Mouse (Mus musculus): Measurements from ENCODE around the gene Gga2. TPM values are rescaled to one million over a fixed set of nuclear protein-coding genes. Genes with fewer than 3 reads are reported as not detected.

The Gga2 gene
- polyA plus RNA-seq (2014; fragmentation: Illumina TruSeq; extraction: RNeasy Lipid Tissue Mini Kit (QIAGEN cat#74804); ENCODE audit: low replicate concordance): 1.4 TPM

DNA sequence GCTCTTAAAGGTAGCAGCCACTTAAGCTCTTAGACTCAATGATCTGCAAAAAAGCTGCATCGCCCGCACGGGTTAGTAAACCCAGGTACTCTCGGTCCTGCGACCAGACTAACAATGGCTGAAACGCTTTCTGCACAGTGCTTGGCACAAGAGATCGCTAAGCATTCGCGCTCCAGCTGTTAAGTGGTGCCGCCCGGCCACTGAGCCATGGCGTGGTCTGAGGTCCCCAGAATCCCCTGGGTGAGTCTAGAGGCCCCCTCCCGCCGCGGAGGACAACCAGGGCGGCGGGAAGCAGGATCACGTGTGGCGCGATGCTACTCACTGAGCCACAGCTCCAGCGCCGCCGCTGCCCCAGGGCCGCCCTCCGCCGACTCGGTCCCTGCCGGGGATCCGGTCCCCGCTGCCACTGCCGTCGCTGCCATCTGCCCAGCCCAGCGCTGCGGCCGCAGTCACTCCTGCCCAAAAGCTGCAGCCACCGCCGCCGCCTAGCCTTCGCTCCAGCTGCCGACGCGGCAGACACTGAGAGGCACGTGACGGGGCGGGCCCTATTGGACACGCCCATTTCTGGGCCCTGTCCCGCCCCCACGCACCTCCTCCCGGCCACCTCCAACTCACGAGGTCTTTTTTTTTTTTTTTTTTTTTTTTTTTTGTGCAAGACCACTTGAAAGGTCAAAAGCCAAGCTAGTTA, at the start of gene Gga2:
Gene Gga2, minus strand, starts transcription at position 556 of the 688 bp plus-strand sequence.

DNA sequence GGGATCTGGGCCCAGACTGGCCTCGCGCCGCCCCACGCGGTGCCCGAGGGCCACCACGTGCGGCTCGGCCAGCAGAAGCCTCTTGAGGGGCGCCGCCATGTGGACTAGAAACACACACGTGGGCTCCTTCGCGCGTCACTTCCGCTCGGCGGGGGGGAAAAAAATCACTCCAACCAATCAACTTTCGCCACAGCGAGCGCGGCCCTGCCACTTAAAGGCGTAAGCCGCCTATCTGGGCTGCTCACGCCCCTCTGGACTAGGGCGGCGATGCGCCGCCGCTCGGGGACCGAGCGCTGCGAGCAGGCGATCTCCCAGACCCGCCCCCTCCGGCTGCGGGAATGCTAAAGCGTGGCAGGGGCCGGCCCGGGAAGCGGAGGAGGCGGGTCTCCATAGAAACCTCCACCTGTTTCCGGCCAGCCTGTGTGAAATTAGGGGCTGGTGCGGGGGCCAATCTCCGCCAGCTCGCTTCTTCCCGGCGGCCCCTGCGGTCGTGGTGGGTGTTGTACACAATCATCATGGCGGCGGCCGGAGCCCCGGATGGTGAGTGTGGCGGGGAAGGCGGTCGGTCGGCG, 46.0 kb upstream of the Gga2 start, which contains the start of the genes Ubfd1 and Ears2:
Gene Ubfd1, plus strand, starts transcription at position 231 of the 572 bp plus-strand sequence.
Gene Ears2, minus strand, starts transcription at position 319 of the 572 bp plus-strand sequence.

DNA sequence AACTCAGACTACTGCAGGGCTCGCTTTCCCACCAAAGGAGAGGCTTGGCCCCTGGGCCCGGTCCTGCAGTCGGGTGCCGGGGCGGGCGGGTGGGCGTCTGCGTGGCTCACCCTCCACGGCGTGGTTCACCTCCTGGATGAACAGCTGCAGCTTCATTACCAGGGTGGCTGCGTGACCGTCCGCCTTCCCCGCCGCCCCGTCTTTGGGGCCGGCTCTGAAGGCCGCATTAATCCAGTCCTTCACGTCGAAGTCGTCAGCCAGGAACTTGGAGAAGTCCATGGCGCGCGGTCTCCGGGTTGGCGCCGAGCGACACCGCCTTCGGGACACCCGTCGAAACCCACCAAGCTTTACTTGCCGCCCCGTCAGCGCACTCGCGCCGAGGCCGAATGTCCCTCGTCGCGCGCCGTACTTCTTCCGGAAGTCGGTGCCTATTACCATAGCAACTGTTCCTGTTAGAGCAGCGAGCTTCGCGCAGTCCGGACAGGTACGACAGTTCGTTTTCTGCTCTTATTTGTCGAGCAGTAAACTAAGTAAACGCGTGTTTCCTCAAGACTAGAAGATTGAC, 39.6 kb downstream of the Gga2 start, which contains the start of gene Cog7:
Gene Cog7, minus strand, starts transcription at position 405 of the 565 bp plus-strand sequence.

Other genes starting within 250 kb of the Gga2 start
- not detected for gene Scnn1b, start 156.2 kb downstream of the Gga2 start, polyA plus RNA-seq (2014; fragmentation: Illumina TruSeq; extraction: RNeasy Lipid Tissue Mini Kit (QIAGEN cat#74804); ENCODE audit: low replicate concordance)
- 6.9 TPM for gene Cog7, start 39.5 kb downstream of the Gga2 start, polyA plus RNA-seq (2014; fragmentation: Illumina TruSeq; extraction: RNeasy Lipid Tissue Mini Kit (QIAGEN cat#74804); ENCODE audit: low replicate concordance)
- 32.7 TPM for gene Ubfd1, start 46.0 kb upstream of the Gga2 start, polyA plus RNA-seq (2014; fragmentation: Illumina TruSeq; extraction: RNeasy Lipid Tissue Mini Kit (QIAGEN cat#74804); ENCODE audit: low replicate concordance)
- gene Ears2, start 46.0 kb upstream of the Gga2 start, polyA plus RNA-seq (2014; fragmentation: Illumina TruSeq; extraction: RNeasy Lipid Tissue Mini Kit (QIAGEN cat#74804); ENCODE audit: low replicate concordance): 1.3 TPM
- 961 TPM for gene Ndufab1, start 80.7 kb upstream of the Gga2 start, polyA plus RNA-seq (2014; fragmentation: Illumina TruSeq; extraction: RNeasy Lipid Tissue Mini Kit (QIAGEN cat#74804); ENCODE audit: low replicate concordance)
- 9.5 TPM for gene Palb2, start 111.8 kb upstream of the Gga2 start, polyA plus RNA-seq (2014; fragmentation: Illumina TruSeq; extraction: RNeasy Lipid Tissue Mini Kit (QIAGEN cat#74804); ENCODE audit: low replicate concordance)
- gene Dctn5, start 111.8 kb upstream of the Gga2 start, polyA plus RNA-seq (2014; fragmentation: Illumina TruSeq; extraction: RNeasy Lipid Tissue Mini Kit (QIAGEN cat#74804); ENCODE audit: low replicate concordance): 71.6 TPM
- gene Plk1, start 138.2 kb upstream of the Gga2 start, polyA plus RNA-seq (2014; fragmentation: Illumina TruSeq; extraction: RNeasy Lipid Tissue Mini Kit (QIAGEN cat#74804); ENCODE audit: low replicate concordance): 0.82 TPM
- not detected for gene Ern2, start 165.0 kb upstream of the Gga2 start, polyA plus RNA-seq (2014; fragmentation: Illumina TruSeq; extraction: RNeasy Lipid Tissue Mini Kit (QIAGEN cat#74804); ENCODE audit: low replicate concordance)
- 341 TPM for gene Chp2, start 198.3 kb upstream of the Gga2 start, polyA plus RNA-seq (2014; fragmentation: Illumina TruSeq; extraction: RNeasy Lipid Tissue Mini Kit (QIAGEN cat#74804); ENCODE audit: low replicate concordance)

Data from small intestine, adult 10 weeks (tissue).